ENCODE assay signal across 19 mouse cellular contexts in the genomic region with DNA sequence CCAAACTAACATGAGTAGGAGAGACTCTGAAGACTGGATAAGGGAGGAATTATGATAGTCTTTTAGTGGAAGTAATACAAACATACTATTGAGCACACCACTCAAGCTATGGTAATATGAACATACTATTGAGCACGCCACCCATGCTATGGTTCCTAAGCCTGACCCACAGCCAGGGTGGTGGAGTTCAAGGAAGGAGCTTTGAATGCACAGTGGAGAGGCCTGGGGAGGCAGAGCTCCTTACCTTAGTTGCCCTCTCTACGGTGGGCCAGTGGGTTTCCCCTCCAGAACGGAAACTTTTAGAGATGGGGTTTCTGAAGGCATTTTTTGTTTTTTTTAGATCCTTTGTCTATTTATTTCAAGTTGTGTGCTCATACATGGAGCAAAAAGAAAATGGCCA. TPM values are rescaled to one million over a fixed set of nuclear protein-coding genes. Genes with fewer than 3 reads are reported as not detected.
DNase-seq lines count a peak whose midpoint lies in the region; ATAC-seq and TF ChIP-seq lines count a peak whose summit lies in the region.
"Had no signal": no experiment of that assay in that cellular context is flagged by ENCODE, and none has a peak within 500 bp of the region (broad histone marks: within the 10 kb centered on the region; RNA-seq: fewer than 3 reads in every experiment).

No protein-coding gene starts in this region.

- H3K79me2 ChIP-seq in CH12.LX (replicated peaks; ENCODE audit: control insufficient read depth, extremely low read depth, insufficient read depth, poor library complexity, severe bottlenecking) = no peaks in the 10 kb centered on the region

- peak overlapping the region; percentile 88 for H3K27ac ChIP-seq in layer of hippocampus, adult 2 months
- H3K27ac ChIP-seq in CH12.LX (ENCODE audit: insufficient read depth, low read depth) = no peak overlapping the region
- H3K27ac ChIP-seq in cortical plate, adult 2 months (ENCODE audit: insufficient read depth, low read length) = peak overlapping the region; percentile 49; the same call in 1 of the 2 replicates
- no peak overlapping the region for H3K27ac ChIP-seq in limb, embryonic 14.5 days (replicated peaks; ENCODE audit: low read depth, low read length)
- H3K27ac ChIP-seq: kidney, postnatal 0 days; liver, embryonic 14.5 days; lung, embryonic 15.5 days had no signal

- peaks cover 17 to 41% of the 10 kb centered on the region in 2 experiments for H3K4me1 ChIP-seq in CH12.LX (ENCODE audit: control insufficient read depth in 1 of 2, insufficient read depth in 2 of 2)
- no peaks in the 10 kb centered on the region; the same call in 1 of the 2 replicates for H3K4me1 ChIP-seq in cortical plate, adult 2 months (ENCODE audit: control insufficient read depth, insufficient read depth, low read length)
- peaks cover 3% of the 10 kb centered on the region; the same call in 1 of the 2 replicates for H3K4me1 ChIP-seq in limb, embryonic 14.5 days (ENCODE audit: control insufficient read depth, insufficient read depth, low read length)
- H3K4me1 ChIP-seq: lung, embryonic 15.5 days had no signal

- 63% methylated on average over 3 of the region's 3 CpGs for WGBS in limb, embryonic 14.5 days

- peak overlapping the region; percentile 6; the same call in 1 of the 2 replicates for H3K4me3 ChIP-seq in layer of hippocampus, adult 2 months
- H3K4me3 ChIP-seq in CH12.LX (replicated peaks in 1 of 3; ENCODE audit: low read depth in 2 of 3, low read length in 2 of 3, poor library complexity in 1 of 3) = no peak overlapping the region
- no peak overlapping the region for H3K4me3 ChIP-seq in cortical plate, adult 2 months (ENCODE audit: insufficient read depth, low read length)
- H3K4me3 ChIP-seq in limb, embryonic 14.5 days (replicated peaks; ENCODE audit: low read length) = no peak overlapping the region
- H3K4me3 ChIP-seq: erythroblast, embryonic 14.5 days; lung, embryonic 15.5 days had no signal

- TF ChIP-seq EP300 in CH12.LX (IDR thresholded peaks at IDR 0.05; ENCODE audit: low read length) = no peak

- no peak for TF ChIP-seq POLR2A in CH12.LX (IDR thresholded peaks at IDR 0.05; ENCODE audit: low read depth, low read length)
- TF ChIP-seq POLR2A in cortical plate, adult 2 months (IDR thresholded peaks at IDR 0.05; ENCODE audit: extremely low read depth, insufficient read depth, low read length) = no peak
- TF ChIP-seq POLR2A in limb, embryonic 14.5 days (IDR thresholded peaks at IDR 0.05; ENCODE audit: borderline replicate concordance, extremely low read depth, insufficient read depth, insufficient read length) = no peak

- dilution Hi-C loops in CH12.LX (cut with MboI; ENCODE audit: extremely low pct_ligation_motif_present, extremely low pct_unique_long_range_greater_than_20kb, low sequenced_read_pairs) = no loop called here

- no peaks in the 10 kb centered on the region for H3K36me3 ChIP-seq in CH12.LX (replicated peaks in 1 of 2; ENCODE audit: control insufficient read depth in 1 of 2, insufficient read depth in 1 of 2, low read length in 1 of 2)
- H3K36me3 ChIP-seq in limb, embryonic 14.5 days (ENCODE audit: control insufficient read depth, insufficient read depth, low read length) = no peaks in the 10 kb centered on the region
- H3K36me3 ChIP-seq: lung, embryonic 15.5 days had no signal

- TF ChIP-seq RAD21 in CH12.LX (IDR thresholded peaks at IDR 0.05; ENCODE audit: low read depth, low read length) = no peak

- peak; percentile 44; the same call in 1 of the 2 replicates for ATAC-seq in limb, embryonic 14.5 days (ENCODE audit: low FRiP score, low read depth)

- H3K9me3 ChIP-seq in CH12.LX (replicated peaks; ENCODE audit: low read length) = peaks cover 2% of the 10 kb centered on the region
- H3K9me3 ChIP-seq in limb, embryonic 14.5 days (ENCODE audit: control insufficient read depth, low read length) = no peaks in the 10 kb centered on the region
- H3K9me3 ChIP-seq: lung, embryonic 15.5 days had no signal

- no peak overlapping the region for H3K9ac ChIP-seq in CH12.LX (ENCODE audit: insufficient read depth, low read depth)
- no peak overlapping the region for H3K9ac ChIP-seq in limb, embryonic 14.5 days (ENCODE audit: low read depth, low read length, severe bottlenecking)
- H3K9ac ChIP-seq: liver, embryonic 14.5 days; lung, embryonic 15.5 days had no signal

- no peak for TF ChIP-seq CTCF in layer of hippocampus, adult 2 months (conservative IDR thresholded peaks at IDR 0.05)
- no peak for TF ChIP-seq CTCF in CH12.LX (conservative IDR thresholded peaks at IDR 0.05 in 1 of 2, IDR thresholded peaks at IDR 0.05 in 1 of 2; ENCODE audit: low read depth in 2 of 2, low read length in 2 of 2)
- no peak for TF ChIP-seq CTCF in cortical plate, adult 2 months (IDR thresholded peaks at IDR 0.05; ENCODE audit: extremely low read depth, insufficient read depth, low read length)

- no peaks in the 10 kb centered on the region for H3K27me3 ChIP-seq in CH12.LX (replicated peaks)
- no peaks in the 10 kb centered on the region for H3K27me3 ChIP-seq in limb, embryonic 14.5 days (ENCODE audit: control insufficient read depth, insufficient read depth, low read length)
- H3K27me3 ChIP-seq: lung, embryonic 15.5 days had no signal

- H3K4me2 ChIP-seq in CH12.LX (ENCODE audit: insufficient read depth, low read depth, poor library complexity, severe bottlenecking) = no peak overlapping the region
- H3K4me2 ChIP-seq in limb, embryonic 14.5 days (replicated peaks; ENCODE audit: low read depth, low read length, severe bottlenecking) = no peak overlapping the region
- H3K4me2 ChIP-seq: lung, embryonic 15.5 days had no signal

- in situ Hi-C loops in CH12.LX (cut with MboI; ENCODE audit: low pct_ligation_motif_present, low pct_unique_long_range_greater_than_20kb, low sequenced_read_pairs) = no loop called here

- DNase-seq in layer of hippocampus, adult 2 months (ENCODE audit: low spot score in 2 of 2) = no peak
- no peak for DNase-seq in layer of hippocampus, adult 9-11 months
- DNase-seq in CH12.LX (ENCODE audit: extremely low read depth) = no peak
- no peak for DNase-seq in limb, embryonic 14.5 days (ENCODE audit: low spot score)
- DNase-seq in adrenal gland, adult 8-10 months = no peak
- DNase-seq in heart, adult 8-10 months (ENCODE audit: low spot score) = no peak
- DNase-seq in gastrocnemius, postnatal 10 days = no peak
- DNase-seq: adrenal gland, adult 2 months; gastrocnemius, postnatal 14 days; heart, adult 18-20 months; heart, postnatal 36 days; kidney, adult 18-20 months; spleen, adult 18-20 months; thymus, adult 18-20 months had no signal

TF ChIP-seq in CH12.LX, 34 proteins besides CTCF, POLR2A, EP300 and RAD21:
- TF ChIP-seq MAZ (IDR thresholded peaks at IDR 0.05; ENCODE audit: low read depth, low read length) = no peak
- peak; percentile 50; the same call in 1 of the 2 replicates for TF ChIP-seq ZNF384 (IDR thresholded peaks at IDR 0.05; ENCODE audit: low read depth, low read length)
- no peak for TF ChIP-seq CHD2 (IDR thresholded peaks at IDR 0.05; ENCODE audit: low read length)
- no peak for TF ChIP-seq PAX5 (IDR thresholded peaks at IDR 0.05; ENCODE audit: low read length)
- no peak for TF ChIP-seq BHLHE40 (IDR thresholded peaks at IDR 0.05; ENCODE audit: low read depth, low read length)
- peak; percentile 66; the same call in 1 of the 2 replicates for TF ChIP-seq MEF2A (IDR thresholded peaks at IDR 0.05; ENCODE audit: borderline replicate concordance, low read depth, low read length)
TF ChIP-seq in CH12.LX: peak in this region for 2.

RNA-seq across cellular contexts. Expression of gene Rhbdl2, which starts 9.7 kb away (rescaled TPM):
- total RNA-seq in layer of hippocampus, adult 2 months (2021) = under 1 TPM; 0.54 to 0.92 TPM
- total RNA-seq in CH12.LX (2012; rRNA removed) (not detected in 2 replicates), CH12.LX (2014; rRNA removed) (not detected in 2 replicates)
- polyA plus RNA-seq in CH12.LX (2012; ENCODE audit: insufficient read length, low read depth) = not detected in 2 replicates
- polyA plus RNA-seq in cortical plate, adult 2 months (2012; rRNA removed) = 1.3 TPM in 2 replicates
- 4.8 and 4.9 TPM in 2 replicates for polyA plus RNA-seq in limb, embryonic 14.5 days (2012; rRNA removed)
- polyA plus RNA-seq in limb, embryonic 14.5 days (2014; fragmentation: Nextera tagmentation; extraction: Ambion mirVana) = 3.5 and 4.1 TPM in 2 replicates
- total RNA-seq in adrenal gland, adult 8-10 months (2022) = 1 to 10 TPM in 2 of 4 experiments, under 1 TPM in 2; 0.38 to 2.4 (median 1.2) TPM
- total RNA-seq in heart, adult 8-10 months (2022) = under 1 TPM in 1 of 4 experiments, not detected in 3; 0.69 TPM
- 1 to 10 TPM in 1 of 2 experiments, not detected in 1; 1.5 TPM for total RNA-seq in gastrocnemius, postnatal 10 days (2021)
- total RNA-seq: heart, adult 18-20 months; heart, postnatal 36 days had no signal
- polyA plus RNA-seq: erythroblast, embryonic 14.5 days; liver, embryonic 14.5 days had no signal

RNA-seq across cellular contexts. Expression of gene Akirin1, which starts 47.3 kb away (rescaled TPM):
- 10 to 100 TPM; 53.9 to 58.1 TPM for total RNA-seq in layer of hippocampus, adult 2 months (2021)
- total RNA-seq in CH12.LX (2012; rRNA removed) (27.9 and 33.3 TPM in 2 replicates), CH12.LX (2014; rRNA removed) (52.1 and 55.1 TPM in 2 replicates)
- 35.6 and 37.3 TPM in 2 replicates for polyA plus RNA-seq in CH12.LX (2012; ENCODE audit: insufficient read length, low read depth)
- 53.0 and 55.7 TPM in 2 replicates for polyA plus RNA-seq in cortical plate, adult 2 months (2012; rRNA removed)
- polyA plus RNA-seq in limb, embryonic 14.5 days (2012; rRNA removed) = 39.5 and 42.4 TPM in 2 replicates
- 55.5 and 60.1 TPM in 2 replicates for polyA plus RNA-seq in limb, embryonic 14.5 days (2014; fragmentation: Nextera tagmentation; extraction: Ambion mirVana)
- total RNA-seq in adrenal gland, adult 8-10 months (2022) = 10 to 100 TPM; 70.9 to 77.6 (median 71.6) TPM
- total RNA-seq in heart, adult 8-10 months (2022) = 10 to 100 TPM; 19.4 to 28.8 (median 24.9) TPM
- total RNA-seq in gastrocnemius, postnatal 10 days (2021) = 10 to 100 TPM; 20.9 to 23.0 TPM

Comparison
In these comparisons a context has a peak if more than half of its experiments do, and no peak if none do; other contexts are left out.
1. H3K27ac ChIP-seq: peak in layer of hippocampus, adult 2 months (single experiment) and cortical plate, adult 2 months (single experiment); none in CH12.LX (single experiment) and limb, embryonic 14.5 days (single experiment).